Comparison of ENCODE assay signal across 8 mouse cellular contexts in the genomic region with DNA sequence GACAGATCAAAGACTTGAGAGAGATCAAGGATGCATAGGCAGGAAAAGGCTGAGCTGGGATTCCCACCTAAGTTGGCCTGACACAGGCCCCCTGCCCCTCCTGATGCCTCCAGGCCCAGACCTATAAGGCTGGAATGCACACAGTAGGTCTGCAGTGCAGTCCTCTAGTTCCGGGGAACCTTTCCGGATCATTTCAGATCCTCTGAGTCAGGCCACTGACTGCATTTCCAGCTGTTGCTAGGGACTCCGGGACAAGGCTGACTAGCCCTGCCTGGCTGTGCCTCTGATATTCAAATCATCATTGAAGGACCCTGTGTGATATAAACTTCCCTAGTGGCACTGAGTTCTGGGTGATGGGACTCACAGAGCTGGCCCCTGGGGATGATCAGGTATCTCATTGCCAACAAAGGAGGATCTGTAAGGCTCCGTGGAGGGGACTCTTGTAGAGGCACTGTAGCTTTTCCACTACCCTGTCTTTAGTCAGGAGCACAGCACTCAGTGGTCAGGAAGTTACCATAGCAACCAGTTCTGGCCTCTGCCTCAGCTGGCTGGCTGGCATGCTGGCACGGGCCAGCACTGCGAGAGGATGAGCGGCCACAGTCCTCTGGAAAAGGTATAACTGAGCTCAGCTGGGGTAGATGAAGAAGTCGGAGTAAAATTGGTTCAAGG.
DNase-seq lines count a peak whose midpoint lies in the region; ATAC-seq and TF ChIP-seq lines count a peak whose summit lies in the region.

No protein-coding gene starts in this region.

- WGBS in hindbrain, postnatal 0 days: 15% methylated on average over 8 of the region's 8 CpGs

- H3K27ac ChIP-seq in hindbrain, postnatal 0 days: peak overlapping the region; percentile 78

- H3K36me3 ChIP-seq in hindbrain, postnatal 0 days (ENCODE audit: insufficient read depth, low read length): 0 out of 2 replicates have a peak, but pooled peaks cover 4% of the 10 kb centered on the region

- H3K4me3 ChIP-seq in hindbrain, postnatal 0 days (ENCODE audit: low read length): no peak overlapping the region

- peak overlapping the region; percentile 6; the same call in 1 of the 2 replicates for H3K9ac ChIP-seq in hindbrain, postnatal 0 days (replicated peaks; ENCODE audit: low read length)

- no peaks in the 10 kb centered on the region for H3K27me3 ChIP-seq in hindbrain, postnatal 0 days (ENCODE audit: insufficient read depth, low read length)

- ATAC-seq in hindbrain, postnatal 0 days: peak; percentile 89

- TF ChIP-seq CTCF in hindbrain, postnatal 0 days (IDR thresholded peaks at IDR 0.05; ENCODE audit: low read depth): no peak; the same call in 1 of the 2 replicates

- peaks cover 3% of the 10 kb centered on the region; the same call in 1 of the 2 replicates for H3K4me1 ChIP-seq in hindbrain, postnatal 0 days (ENCODE audit: insufficient read depth, low read length)

- no peak overlapping the region for H3K4me2 ChIP-seq in hindbrain, postnatal 0 days (ENCODE audit: low read depth, low read length)

- no peaks in the 10 kb centered on the region for H3K9me3 ChIP-seq in hindbrain, postnatal 0 days (ENCODE audit: low read length)

- peak; percentile 82 for DNase-seq in adrenal gland, adult 2 months
- no peak for DNase-seq in adrenal gland, adult 18-20 months (ENCODE audit: low spot score in 2 of 2)
- peak; percentile 59 for DNase-seq in ovary, adult 18-20 months (ENCODE audit: low spot score)
- no peak for DNase-seq in ovary, postnatal 14 days (ENCODE audit: low spot score)
- peak; percentile 87 for DNase-seq in hindbrain, postnatal 0 days (ENCODE audit: low spot score)
- DNase-seq in retina, embryonic 14.5 days (ENCODE audit: low spot score): peak; percentile 67
- DNase-seq in right cerebral cortex, postnatal 36 days (ENCODE audit: low spot score in 2 of 2): no peak
- DNase-seq in urinary bladder, postnatal 10 days (ENCODE audit: low spot score): no peak

Comparison
In these comparisons a context has a peak if more than half of its experiments do, and no peak if none do; other contexts are left out.
1. DNase-seq: peak in adrenal gland, adult 2 months (single experiment), ovary, adult 18-20 months (single experiment), hindbrain, postnatal 0 days (single experiment) and retina, embryonic 14.5 days (single experiment); none in adrenal gland, adult 18-20 months (0 of 2), ovary, postnatal 14 days (single experiment), right cerebral cortex, postnatal 36 days (0 of 2) and urinary bladder, postnatal 10 days (single experiment).